Mouse (Mus musculus): ENCODE measurements around the gene Gatad2a.
"Not testable (repeated sequence)": the region's sequence is repeated elsewhere in the genome, so short reads cannot be mapped to it uniquely, and the experiment has no call there.

The Gatad2a gene

DNA sequence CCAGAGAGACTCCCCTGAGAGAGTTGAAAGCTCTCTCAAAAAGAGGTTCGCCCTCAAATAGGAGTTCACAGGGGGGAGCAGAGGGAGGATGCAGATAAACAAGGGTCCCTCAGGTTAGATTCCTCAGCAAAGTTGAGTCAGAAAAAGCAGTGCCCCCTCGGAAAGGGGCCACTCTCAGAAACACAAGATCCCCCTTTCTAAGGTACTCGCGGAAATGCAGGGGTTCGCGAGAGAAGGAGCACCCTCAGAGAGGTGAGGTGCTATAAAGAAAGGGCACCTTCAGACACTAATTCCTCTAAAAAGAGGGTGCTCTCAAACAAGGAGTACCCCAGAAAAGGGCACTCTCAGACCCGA lies 785 bp downstream of the Gatad2a start:
- no peak for DNase-seq (ENCODE audit: low read depth, low spot score)

DNA sequence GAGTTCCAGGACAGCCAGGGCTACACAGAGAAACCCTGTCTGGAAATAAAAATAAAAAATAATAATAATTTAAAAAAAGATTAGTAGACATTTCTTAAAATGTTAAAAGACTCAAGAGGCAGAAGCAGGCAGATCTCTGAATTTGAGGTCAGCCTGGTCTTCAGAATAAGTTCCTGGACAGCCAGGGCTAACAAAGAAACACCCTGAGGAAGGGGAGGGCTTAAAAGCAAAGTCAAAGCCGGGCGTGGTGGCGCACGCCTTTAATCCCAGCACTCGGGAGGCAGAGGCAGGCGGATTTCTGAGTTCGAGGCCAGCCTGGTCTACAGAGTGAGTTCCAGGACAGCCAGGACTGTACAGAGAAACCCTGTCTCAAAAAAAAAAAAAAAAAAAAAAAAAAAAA lies 7.2 kb downstream of the Gatad2a start:
- not testable (repeated sequence) for DNase-seq (ENCODE audit: low read depth, low spot score)

DNA sequence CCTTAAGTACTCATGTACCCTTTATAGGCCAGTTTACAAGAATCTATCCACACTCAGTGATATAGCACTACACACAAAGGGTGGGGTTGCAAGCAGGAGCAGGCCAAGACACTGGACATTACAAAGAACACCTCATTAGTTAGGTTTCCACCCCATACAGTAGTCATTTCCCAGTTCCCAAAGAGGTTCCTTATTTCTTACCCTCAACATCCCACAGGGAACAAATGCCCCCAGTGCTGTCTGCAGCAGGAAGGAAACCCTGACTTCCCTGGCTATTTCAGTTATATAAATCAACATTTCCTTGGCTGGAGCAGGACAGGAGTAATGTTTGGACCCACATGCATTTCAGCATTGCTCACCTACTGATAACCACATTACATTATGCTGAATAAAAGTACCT lies 8.4 kb downstream of the Gatad2a start:
- DNase-seq (ENCODE audit: low read depth, low spot score): no peak

DNA sequence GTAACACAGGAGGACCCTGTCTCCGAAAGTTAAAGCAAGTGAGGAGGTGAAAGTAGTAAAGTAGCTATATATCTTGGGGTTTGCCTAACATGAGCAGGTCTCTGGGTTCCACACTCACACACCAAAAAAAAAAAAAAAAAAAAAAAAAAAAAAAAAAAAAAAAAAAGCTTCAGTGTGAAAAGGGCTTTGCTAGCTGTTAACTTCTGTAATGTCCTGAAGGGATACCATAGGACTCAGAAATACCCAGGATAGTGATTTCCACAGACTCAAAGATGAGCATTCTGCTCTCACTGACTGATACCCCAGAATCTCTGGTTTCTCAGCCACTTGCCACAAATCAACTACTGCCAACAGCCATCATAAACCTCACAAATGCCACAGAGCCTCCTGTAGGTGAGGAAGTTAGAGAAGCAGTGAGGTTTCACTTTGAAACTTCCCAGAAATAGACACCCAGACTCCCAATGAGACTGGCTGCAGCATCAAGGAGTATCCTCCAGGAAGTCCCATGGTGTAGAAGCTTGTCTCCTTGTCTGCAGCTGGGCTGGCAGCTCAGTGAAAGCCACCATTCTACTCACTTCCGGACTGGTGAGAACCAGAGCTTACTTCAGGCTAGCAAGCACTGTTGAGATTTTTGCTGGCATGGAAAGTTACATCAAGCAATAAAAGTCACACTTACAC lies 11.2 kb downstream of the Gatad2a start:
- no peak for DNase-seq (ENCODE audit: low read depth, low spot score)

DNA sequence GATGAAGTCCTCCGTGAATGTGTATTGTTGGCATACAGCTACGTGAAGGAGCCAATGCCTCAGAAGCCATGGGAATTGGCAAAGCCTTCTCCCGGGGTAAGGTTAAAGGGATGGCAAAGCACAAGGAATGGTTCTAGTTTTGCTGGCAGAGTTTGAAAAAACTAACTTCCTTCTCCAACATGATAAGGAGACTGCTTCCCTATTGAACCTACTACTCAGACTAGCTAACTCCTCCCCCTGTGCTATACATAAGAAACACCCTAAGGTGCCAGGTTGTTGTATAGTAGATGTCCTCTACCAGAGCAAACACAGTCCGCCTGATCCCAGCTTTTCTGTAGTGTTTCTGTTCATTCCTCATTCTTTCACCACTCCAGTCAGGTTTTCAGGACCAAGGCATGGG lies 17.7 kb downstream of the Gatad2a start:
- no peak for DNase-seq (ENCODE audit: low read depth, low spot score)

DNA sequence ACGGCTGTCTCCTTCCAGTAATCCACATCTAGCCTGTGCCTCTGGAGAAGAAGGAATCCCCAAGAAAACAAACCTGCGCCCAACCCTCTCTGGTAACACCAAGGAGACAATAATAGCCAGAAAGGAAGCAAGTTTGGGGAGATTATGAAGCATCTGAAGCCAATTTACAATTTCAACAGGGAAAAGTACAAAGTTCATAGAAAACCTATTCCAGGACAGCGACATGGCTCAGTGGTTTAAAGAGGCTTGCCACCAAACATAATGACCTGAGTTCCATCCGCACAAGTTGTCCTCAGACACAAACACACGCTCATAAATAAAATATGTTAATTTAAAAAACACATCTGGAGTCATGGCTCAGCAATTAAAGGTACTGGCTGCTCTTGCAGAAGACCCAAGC lies 21.4 kb downstream of the Gatad2a start:
- DNase-seq (ENCODE audit: low read depth, low spot score): no peak

DNA sequence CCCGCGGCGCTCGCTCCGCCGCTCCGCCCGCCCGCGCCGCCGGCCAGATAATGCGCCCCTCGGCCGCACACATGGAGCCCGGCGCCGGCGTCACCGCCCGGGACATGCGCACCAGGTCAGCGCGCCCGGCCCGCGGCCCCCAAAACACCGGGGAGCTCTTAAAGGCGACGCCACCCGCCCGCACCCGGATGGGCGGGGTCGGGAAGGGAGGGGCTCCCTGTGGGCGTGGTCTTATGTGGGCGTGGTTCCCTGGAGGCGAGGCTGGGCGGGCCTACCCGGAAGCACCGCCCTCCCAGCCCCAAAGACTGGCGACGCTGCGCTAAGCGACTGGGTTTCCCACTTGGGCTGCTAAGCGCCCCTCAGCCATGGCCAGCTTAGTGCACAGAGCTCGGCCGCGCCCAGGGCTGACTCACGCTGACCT lies 22.0 kb downstream of the Gatad2a start:
- DNase-seq (ENCODE audit: low read depth, low spot score): peak; percentile 94

DNA sequence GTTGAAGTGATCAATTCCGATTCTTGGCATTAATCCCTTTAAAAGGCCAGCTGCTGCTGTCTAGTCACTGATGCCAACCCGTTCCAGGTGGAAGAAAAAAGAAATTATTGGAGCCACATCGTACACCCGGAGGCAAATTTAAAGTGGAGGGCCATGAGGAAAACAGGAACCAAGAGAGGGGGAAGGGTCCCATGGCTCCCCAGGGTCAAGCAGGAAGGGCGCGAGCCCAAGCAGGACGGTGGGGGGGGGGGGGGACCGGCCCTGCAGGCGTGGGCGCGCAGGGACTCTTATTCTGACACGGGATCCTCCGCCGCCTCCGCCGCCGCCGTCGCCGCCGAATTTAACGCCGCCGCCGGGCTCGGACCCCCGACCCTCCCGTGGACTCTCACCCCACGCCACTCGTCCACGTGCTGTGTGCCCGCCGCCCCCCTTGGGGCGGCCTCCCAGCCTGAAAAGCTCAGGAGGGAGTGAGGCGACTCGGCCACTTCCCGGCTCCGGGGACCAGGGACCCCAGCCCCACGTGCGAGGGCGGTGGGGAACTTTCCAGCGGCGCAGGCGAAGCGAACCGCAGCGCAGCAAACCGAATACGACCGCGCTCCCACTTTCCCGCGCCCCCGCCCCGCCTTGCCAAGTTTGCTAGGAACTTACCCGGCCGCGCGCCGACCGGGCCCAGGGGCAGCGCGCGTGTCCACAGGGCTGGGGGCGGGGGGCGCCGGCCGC lies 22.6 kb downstream of the Gatad2a start:
- peak; percentile 41 for DNase-seq (ENCODE audit: low read depth, low spot score)

DNA sequence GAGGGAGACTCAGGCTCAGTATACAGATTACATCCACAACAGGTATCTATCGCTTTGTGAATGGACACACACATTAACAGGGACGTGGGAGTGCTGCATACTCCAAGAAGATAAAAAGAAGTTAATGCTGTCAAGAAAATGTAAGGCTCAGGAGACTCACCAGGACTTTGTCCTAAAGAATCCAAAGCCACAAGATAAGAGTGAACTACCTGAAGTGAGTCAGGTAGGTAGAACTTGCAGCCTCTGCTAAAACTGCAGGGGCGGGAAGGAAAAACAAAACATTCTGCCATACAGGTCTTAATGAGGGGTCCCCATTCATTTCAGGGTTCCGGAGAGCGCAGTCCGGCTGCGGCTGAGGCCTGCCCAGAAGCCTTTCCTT lies 23.1 kb downstream of the Gatad2a start:
- no peak for DNase-seq (ENCODE audit: low read depth, low spot score)

DNA sequence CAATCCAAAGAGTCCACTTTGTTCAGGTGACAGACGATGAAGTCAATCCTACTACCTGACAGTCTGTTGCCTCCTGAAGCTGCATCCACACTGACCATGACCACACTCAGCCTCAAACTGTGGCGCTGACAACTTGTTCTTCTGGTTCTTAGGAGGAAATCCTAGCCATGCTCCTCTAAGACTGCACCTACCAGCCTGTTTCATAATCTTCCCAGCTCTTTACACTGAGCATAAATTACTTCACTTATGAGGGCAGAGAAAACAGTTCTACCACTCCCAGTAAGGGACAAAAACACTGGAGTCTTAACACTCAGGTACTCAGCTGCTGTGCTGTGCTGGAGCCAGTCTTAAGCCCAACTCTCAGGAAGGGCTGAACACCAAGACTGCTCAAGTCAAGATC lies 25.3 kb downstream of the Gatad2a start:
- DNase-seq (ENCODE audit: low read depth, low spot score): no peak

DNA sequence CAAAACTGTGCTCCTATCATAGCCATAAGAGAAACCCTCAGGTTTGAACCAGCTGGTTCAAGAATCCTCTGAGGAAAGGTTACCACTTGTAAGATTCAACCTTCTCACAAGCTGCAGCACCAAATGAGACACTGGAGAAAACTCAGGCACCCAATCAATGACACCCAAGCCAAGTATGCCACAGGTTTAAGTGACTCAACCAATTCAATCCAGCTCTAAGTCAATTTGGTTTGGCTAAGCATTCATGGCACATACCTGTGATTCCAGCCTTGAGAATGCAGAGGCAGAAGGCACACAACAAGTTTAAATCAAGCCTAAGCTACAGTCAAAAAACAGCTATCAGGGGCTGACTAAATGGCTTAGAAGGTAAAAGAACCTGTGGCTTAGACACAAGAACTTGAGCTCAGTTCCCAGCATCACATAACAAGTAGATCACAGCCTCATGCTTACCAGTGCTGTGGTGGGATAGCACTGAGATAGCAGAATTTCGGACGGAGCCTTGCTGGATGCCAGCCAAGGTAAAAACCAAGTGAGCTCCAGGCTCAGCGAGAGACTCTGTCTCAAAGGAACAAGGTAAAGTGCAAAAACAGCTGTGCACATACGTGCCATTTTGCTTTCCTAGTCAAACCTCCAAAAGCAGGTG lies 28.8 kb downstream of the Gatad2a start:
- no peak for DNase-seq (ENCODE audit: low read depth, low spot score)

DNA sequence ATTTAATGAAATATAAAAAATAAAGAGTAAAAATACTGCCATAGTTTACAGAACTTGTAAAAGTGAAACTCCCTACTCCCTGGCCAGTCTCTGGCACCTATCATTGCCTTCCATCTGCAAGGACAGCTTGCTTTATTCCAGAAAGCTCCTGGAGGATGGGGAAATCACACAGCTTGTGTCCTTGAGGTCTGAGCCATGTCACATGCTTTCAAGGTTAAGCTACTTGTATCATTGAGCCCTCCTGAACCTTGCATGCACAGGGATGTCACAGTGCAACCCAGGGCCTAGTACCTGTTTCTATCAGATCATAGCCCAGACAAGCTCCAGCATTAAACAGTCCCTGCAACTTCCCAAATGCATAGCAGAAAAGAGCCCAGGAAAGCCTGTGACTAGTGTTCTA lies 36.9 kb downstream of the Gatad2a start:
- DNase-seq (ENCODE audit: low read depth, low spot score): no peak

DNA sequence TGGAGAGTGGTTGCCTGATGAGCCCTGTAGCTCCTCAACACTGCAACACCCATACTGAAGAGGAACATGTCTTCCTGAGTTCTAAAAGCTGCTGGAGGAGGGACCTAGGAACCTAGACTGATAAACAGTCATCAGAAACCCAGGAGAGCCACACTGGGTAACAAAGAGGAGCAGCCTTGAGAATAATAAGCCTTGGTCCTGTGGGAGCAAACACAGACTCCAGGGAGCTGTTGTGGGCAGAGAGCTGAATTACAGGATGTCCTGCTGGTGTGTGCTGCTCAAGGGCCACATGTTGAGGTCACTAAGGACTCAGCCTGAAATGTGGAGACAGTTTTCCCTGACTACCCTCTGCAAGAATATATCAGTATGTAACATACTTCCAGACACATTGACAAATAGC lies 38.3 kb downstream of the Gatad2a start:
- DNase-seq (ENCODE audit: low read depth, low spot score): no peak

DNA sequence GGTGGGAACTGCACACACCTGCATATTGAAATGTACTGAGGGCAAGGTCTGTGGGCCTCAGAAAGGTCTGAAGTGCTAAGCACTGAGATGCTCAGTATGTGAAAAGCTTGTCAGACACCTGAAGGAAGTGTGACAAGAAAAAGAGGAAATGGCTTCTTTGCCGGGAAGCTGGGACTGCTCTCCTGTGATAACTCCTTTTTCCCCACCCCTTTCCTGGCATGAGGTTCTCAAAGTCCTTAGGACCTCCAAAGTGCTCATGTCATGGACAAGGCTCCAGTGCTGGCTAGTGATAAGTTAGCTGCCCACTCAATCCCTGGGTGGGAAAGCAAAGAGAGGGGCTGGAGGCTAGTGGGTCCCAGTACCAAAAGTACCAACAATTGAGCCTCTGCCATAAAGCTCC lies 38.8 kb downstream of the Gatad2a start:
- no peak for DNase-seq (ENCODE audit: low read depth, low spot score)

DNA sequence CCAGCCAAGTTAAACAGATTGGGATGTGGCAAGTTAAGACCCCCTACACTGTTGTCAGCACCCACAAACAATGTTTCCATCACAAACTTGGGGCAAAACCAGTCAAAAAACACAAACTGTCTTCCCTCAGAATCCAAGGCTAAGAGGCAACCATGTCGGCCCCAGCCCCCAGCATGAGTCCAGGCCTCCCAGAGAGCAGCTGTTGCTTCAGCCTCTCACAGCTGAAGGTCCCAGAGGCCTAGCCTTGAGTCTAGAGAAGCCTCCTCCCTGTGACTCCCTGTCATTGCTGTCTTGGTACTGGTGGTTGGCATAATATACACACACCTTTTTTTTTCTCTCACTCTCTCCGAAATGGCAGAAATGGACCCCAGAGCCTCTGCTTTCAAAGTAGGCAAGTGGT lies 39.5 kb downstream of the Gatad2a start:
- DNase-seq (ENCODE audit: low read depth, low spot score): no peak

DNA sequence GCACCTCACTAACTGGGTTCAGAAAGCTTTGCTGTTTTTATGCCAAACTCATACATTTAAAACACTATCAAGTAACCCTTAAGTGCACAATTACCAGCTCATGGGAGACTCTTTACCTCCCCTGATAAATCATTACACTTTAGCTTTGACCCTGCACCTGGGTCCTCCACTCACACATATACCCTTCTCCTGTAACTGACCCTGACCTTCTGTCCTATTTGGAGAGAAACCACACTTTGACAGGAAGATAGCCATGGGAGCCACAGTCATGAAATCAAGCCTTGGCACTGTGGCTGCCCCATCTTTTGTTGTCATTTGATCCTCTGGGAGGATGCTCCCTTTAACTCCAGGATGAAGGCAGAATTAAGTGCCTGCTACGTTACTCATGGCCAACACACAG lies 41.5 kb downstream of the Gatad2a start:
- DNase-seq (ENCODE audit: low read depth, low spot score): no peak

DNA sequence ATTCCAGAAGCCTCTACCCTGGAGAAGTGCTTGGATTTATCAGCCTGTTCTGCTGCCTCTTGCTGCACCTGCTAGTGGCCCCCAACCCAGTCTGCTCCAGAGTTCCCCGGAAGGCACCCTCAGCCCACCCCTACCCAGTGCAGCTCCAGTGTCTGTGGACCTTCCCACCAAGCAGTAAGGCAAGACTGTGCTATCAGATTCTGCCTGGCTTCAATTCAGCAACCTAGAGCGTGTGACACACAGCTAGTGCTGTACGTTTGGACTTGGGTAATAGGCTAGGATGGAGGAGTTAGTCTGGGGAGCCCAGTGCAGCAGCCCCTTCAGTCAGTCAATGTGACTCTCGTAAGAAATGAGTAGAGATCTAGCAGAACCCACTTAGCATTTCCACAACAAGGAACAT lies 42.0 kb downstream of the Gatad2a start:
- no peak for DNase-seq (ENCODE audit: low read depth, low spot score)

DNA sequence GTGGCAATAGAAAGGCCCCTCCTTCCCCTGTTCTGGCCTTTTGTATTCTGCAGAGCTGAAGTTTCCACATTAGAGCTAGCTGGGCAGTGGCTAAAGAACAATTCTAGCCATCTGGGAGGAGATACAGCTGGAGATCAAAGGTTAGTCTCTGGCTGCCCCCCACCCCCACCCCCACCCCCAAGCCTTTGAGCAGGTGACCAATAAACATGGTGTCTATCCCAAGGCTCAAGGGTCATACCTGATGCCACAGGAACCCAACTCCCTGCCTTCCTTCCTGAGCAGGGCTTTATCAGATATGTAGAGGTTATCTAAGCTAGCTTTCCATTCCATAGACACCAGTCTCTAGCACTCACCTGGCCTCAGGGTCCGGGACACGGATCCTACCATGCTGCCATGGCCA lies 45.9 kb downstream of the Gatad2a start:
- no peak for DNase-seq (ENCODE audit: low read depth, low spot score)

DNA sequence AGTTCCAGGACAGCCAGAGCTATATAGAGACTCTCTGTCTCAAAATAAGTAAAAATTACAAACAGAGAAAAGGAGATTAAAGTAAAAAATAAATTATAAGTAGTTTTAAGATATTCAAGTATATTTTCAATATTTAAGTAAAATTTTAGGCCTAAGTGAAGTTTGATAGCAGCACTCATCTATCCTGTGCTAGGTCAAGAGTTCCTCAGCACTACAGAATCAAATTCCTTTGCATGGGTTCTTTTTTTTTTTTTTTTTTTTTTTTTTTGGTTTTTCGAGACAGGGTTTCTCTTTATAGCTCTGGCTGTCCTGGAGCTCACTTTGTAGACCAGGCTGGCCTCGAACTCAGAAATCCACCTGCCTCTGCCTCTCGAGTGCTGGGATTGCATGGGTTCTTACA lies 53.7 kb downstream of the Gatad2a start:
- DNase-seq (ENCODE audit: low read depth, low spot score): not testable (repeated sequence)

DNA sequence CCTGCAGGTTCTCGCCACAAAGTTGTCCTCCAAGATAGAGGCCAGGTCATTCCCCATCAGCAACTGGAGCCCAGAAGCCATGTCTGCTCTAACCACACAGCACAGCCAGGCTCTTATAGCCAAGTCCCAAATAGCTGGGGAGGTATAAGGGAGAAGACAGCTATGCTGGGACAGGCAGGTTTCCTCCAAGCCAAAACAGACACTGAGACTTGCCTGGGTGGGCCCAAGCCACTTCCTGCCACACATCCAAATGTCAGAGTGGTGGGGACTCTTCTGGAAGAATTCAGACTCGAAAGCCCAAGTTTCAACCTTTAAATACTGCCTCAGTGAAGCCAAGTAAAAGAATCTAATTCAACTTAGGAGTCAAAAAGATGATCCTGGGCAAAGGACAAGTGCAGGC lies 55.8 kb downstream of the Gatad2a start:
- no peak for DNase-seq (ENCODE audit: low read depth, low spot score)

DNA sequence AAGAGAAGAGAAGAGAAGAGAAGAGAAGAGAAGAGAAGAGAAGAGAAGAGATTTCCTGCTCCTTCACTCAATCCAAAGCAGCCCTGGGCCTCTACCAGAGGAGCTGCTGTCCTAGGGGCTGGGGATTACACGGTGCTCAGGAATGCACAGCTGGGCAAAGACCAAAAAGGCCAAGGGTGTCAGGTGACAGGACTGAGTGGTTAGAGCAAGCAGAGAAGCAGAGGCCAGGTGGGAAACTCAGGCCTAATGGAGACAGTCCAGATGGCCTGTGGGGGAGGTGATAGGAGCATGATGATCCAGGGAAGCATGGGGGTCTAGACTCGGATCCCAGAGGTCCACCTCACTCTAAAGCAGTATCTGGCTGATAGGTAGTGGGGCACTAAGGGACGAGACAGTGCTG lies 56.6 kb downstream of the Gatad2a start:
- DNase-seq (ENCODE audit: low read depth, low spot score): peak; percentile 67

DNA sequence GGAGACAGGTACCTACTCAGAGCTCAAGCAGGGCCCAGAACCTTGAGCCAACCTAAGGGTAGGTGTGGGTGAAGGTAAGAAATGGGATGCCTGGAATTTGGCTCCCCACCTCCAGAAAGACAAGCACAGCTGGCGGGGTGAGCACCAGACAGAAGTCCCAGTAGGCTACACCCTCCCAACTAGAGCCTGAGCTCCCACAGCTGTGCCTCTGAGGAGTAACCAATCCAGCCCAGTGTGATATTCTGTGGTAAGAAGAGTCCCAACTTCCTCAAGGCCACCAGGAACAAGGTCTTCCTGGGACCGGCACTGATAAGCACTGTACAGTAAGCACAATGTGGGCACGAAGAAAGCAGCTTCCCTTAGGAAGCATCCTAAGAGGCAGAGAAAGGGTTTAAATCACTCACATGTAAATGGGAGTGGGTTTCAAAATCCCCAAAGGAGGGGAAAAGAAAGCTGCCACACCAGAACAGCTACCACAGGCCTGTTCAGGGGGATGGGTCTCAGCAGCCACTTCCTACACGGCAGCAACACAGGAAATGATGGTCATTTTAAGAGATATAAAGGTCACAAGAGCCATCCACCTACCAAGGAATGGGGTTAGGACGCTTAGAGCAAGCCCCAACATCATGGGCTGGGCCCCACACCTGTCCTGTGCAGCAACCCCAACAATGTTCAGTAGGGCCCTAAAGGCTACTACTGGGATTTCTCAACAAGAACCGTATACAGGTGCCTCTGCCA lies 57.8 kb downstream of the Gatad2a start:
- DNase-seq (ENCODE audit: low read depth, low spot score): peak; percentile 50

DNA sequence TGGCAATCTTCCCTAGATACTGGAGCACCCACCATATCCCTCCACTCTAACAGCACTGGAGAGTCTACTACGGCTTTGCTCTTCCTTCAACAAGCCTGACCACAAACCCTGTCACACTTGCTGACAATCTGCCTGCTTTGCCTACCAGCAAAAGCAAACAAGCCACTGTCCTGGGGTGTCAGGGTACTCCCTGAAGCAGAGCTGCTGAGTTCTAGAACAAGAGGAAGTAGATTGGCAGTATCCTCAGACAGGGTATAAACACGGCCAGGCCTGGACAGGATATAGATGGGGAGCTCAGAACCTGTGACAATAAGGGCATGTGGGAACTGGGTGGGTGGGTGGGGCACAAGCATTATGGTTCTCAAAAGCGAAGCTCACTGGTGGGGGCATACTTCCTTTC lies 58.7 kb downstream of the Gatad2a start:
- DNase-seq (ENCODE audit: low read depth, low spot score): no peak

Data from ES-CJ7 (cell line).